Mouse (Mus musculus) intestine, postnatal 0 days (tissue): Measurements from ENCODE around the gene Mag. TPM values are rescaled to one million over a fixed set of nuclear protein-coding genes. Genes with fewer than 3 reads are reported as not detected.

Experiments
- ATAC-seq: fragments of 200-750 bp; cut with Nextera tagmentation; 2 replicates; pipeline ENCODE4 v1.8.0; 2017; ENCODE audit warnings: mild to moderate bottlenecking, moderate TSS enrichment, moderate library complexity
- H3K27ac ChIP-seq: fragments of 300-500 bp; sonication (generic); 2 replicates; pipeline ENCODE4 v1.5.1; 2014; ENCODE audit warnings: mild to moderate bottlenecking, low read depth, low read length, moderate library complexity
- H3K27me3 ChIP-seq: fragments of 300-500 bp; sonication (generic); replicated peaks from 2 replicates; pipeline ENCODE4 v1.6.1; 2014; ENCODE audit warnings: low read length, mixed read lengths; ENCODE audit not compliant: control insufficient read depth, insufficient read depth
- H3K36me3 ChIP-seq: fragments of 300-500 bp; sonication (generic); 2 replicates; pipeline ENCODE4 v1.6.1; 2014; ENCODE audit warnings: mild to moderate bottlenecking, moderate library complexity; ENCODE audit not compliant: control insufficient read depth, insufficient read depth
- H3K4me1 ChIP-seq: fragments of 300-500 bp; sonication (generic); replicated peaks from 2 replicates; pipeline ENCODE4 v1.6.1; 2014; ENCODE audit warnings: antibody characterized with exemption, low read length, mixed read lengths; ENCODE audit not compliant: control insufficient read depth, insufficient read depth
- H3K4me2 ChIP-seq: fragments of 300-500 bp; sonication (generic); replicated peaks from 2 replicates; pipeline ENCODE4 v1.6.1; 2014; ENCODE audit warnings: low read depth, mild to moderate bottlenecking, moderate library complexity
- H3K4me3 ChIP-seq: fragments of 300-500 bp; sonication (generic); 2 replicates; pipeline ENCODE4 v1.5.1; 2014; ENCODE audit warnings: low read depth, low read length
- H3K9ac ChIP-seq: fragments of 300-500 bp; sonication (generic); 2 replicates; pipeline ENCODE4 v1.6.1; 2014; ENCODE audit warnings: mild to moderate bottlenecking, low read depth, low read length
- H3K9me3 ChIP-seq: fragments of 300-500 bp; sonication (generic); 2 replicates; pipeline ENCODE4 v1.6.1; 2016; ENCODE audit warnings: mixed run types; ENCODE audit not compliant: control insufficient read depth
- CTCF ChIP-seq: sonication (generic); IDR thresholded peaks from 2 replicates; pipeline ENCODE4 v1.5.1; 2016; ENCODE audit warnings: low read depth, mild to moderate bottlenecking, control low read depth, antibody characterized with exemption, moderate library complexity
- WGBS: fragments of 180-500 bp; shearing (Covaris S2); extraction: QIAGEN DNeasy Blood & Tissue Kit; methylation state at CpG from one replicate; pipeline ENCODE4 v1.1.7; 2014; 5-methylcytosine and 5-hydroxymethylcytosine counted together
- polyA plus RNA-seq: library from polyadenylated mRNA; unstranded; fragments of >200 nt; fragmentation: Nextera tagmentation; extraction: Ambion mirVana; gene quantifications from 2 replicates; pipeline ENCODE4 v1.2.1, GENCODE M21; 2015

Mag gene
- polyA plus RNA-seq, 1 experiment from 2014 or later, result 0.18 TPM

GRCm38 (mm10) chr7:30920217-30920616 lies 5.5 kb upstream of the Mag start:
- no peak overlapping the region for H3K27ac ChIP-seq
- H3K4me1 ChIP-seq, result no peaks in the 10 kb centered on the region
- WGBS, result 72% methylated on average over 3 of the region's 3 CpGs
- no peaks in the 10 kb centered on the region for H3K9me3 ChIP-seq
- H3K4me3 ChIP-seq, result no peak overlapping the region
- no peak for TF ChIP-seq CTCF
- ATAC-seq, result peak; percentile 34; the same call in 1 of the 2 replicates
- H3K27me3 ChIP-seq, result no peaks in the 10 kb centered on the region
- H3K36me3 ChIP-seq, result no peaks in the 10 kb centered on the region
- no peak overlapping the region for H3K4me2 ChIP-seq
- H3K9ac ChIP-seq, result no peak overlapping the region

GRCm38 (mm10) chr7:30917219-30917618 lies 2.5 kb upstream of the Mag start:
- WGBS, result 35% methylated on average over 4 of the region's 4 CpGs
- Histone ChIP-seq H3K27me3 (no peaks in the 10 kb centered on the region), H3K4me1 (no peaks in the 10 kb centered on the region), H3K9me3 (no peaks in the 10 kb centered on the region), H3K4me2 (no peak overlapping the region), H3K9ac (no peak overlapping the region), H3K27ac (no peak overlapping the region), H3K36me3 (no peaks in the 10 kb centered on the region), H3K4me3 (no peak overlapping the region)
- TF ChIP-seq CTCF, result no peak
- no peak for ATAC-seq

- H3K4me2 ChIP-seq, result no peak overlapping the region
- no peaks in the 10 kb centered on the region for H3K27me3 ChIP-seq
- no peak for ATAC-seq
- no peaks in the 10 kb centered on the region for H3K4me1 ChIP-seq
- no peak overlapping the region for H3K27ac ChIP-seq
- H3K36me3 ChIP-seq, result no peaks in the 10 kb centered on the region
- WGBS, result 29% methylated on average over 6 of the region's 6 CpGs
- no peak for TF ChIP-seq CTCF
- no peak overlapping the region for H3K9ac ChIP-seq
- H3K4me3 ChIP-seq, result no peak overlapping the region
- H3K9me3 ChIP-seq, result no peaks in the 10 kb centered on the region
Measured at GRCm38 (mm10) chr7:30916713-30917112, 2.0 kb upstream of the Mag start.

DNA sequence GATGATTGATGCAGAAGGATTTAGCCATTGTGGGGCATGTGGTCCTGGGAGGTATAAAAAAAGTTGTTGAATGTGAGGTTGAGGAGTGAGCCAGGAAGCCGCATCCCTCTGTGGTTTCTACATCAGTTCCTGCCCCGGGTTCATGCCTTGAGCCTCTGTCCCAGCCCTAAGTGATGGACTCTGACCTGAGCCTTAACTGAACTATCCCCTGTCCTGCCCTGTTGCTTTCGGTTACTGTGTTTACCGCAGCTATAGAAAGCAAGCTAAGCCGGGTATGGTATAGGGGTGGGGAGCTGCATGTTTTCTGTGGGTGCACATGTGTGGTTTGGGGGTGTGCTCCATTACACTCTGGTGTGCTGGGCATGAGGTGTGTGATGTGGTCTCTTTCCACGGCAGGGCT lies 4.9 kb downstream of the Mag start:
- H3K4me1 ChIP-seq, result 0 out of 2 replicates have a peak, but pooled peaks cover 2% of the 10 kb centered on the region
- no peak overlapping the region for H3K4me2 ChIP-seq
- no peaks in the 10 kb centered on the region for H3K36me3 ChIP-seq
- no peaks in the 10 kb centered on the region for H3K27me3 ChIP-seq
- 44% methylated on average over 6 of the region's 6 CpGs for WGBS
- no peak overlapping the region for H3K27ac ChIP-seq
- no peak overlapping the region for H3K9ac ChIP-seq
- ATAC-seq, result no peak
- no peak for TF ChIP-seq CTCF
- no peaks in the 10 kb centered on the region for H3K9me3 ChIP-seq
- H3K4me3 ChIP-seq, result no peak overlapping the region

- Histone ChIP-seq H3K27me3 (no peaks in the 10 kb centered on the region), H3K4me3 (peak overlapping the region; percentile 11), H3K9ac (no peak overlapping the region; the same call in 1 of the 2 replicates), H3K27ac (no peak overlapping the region), H3K4me2 (peak overlapping the region; percentile 56), H3K9me3 (no peaks in the 10 kb centered on the region), H3K4me1 (0 out of 2 replicates have a peak, but pooled peaks cover 2% of the 10 kb centered on the region), H3K36me3 (no peaks in the 10 kb centered on the region)
- 24% methylated on average over 17 of the region's 17 CpGs for WGBS
- ATAC-seq, result no peak
- no peak for TF ChIP-seq CTCF
Measured at GRCm38 (mm10) chr7:30908992-30909431, 5.7 kb downstream of the Mag start.

DNA sequence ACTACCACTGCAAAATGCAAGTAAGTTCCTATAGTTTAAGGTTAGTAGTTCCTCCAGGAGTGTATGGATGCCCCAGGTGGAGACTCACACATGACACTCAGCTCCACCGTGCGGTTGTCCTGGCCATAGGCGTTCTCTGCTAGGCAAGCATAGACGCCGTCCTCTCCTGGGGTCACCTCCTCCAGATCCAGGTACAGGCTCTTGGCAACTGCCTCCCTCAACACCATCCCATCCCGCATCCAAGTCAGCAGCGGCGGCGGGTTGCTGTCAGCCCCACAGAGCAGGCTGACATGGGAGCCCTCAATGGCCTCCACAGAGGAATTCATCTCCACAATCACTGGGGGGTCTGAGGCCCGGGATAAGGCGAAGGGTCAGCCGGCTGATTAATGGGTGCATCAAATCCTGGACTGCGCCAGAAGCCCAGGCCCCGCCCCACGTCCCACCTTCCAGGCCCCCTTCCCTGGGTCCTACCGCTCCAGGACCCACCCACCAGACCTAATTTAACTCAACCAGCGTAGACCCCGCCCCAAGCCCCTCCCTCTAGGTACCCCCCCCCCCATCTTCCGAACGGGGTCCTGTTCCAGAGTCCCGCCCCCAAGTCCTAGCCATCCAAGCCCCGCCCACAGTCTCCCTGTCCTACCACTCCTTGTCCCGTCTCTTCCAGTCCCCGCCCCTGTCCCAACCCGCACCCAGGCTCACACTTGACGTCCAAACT lies 6.2 kb downstream of the Mag start:
- Histone ChIP-seq H3K36me3 (no peaks in the 10 kb centered on the region), H3K27ac (no peak overlapping the region), H3K9me3 (no peaks in the 10 kb centered on the region), H3K27me3 (no peaks in the 10 kb centered on the region), H3K4me1 (0 out of 2 replicates have a peak, but pooled peaks cover 2% of the 10 kb centered on the region), H3K9ac (no peak overlapping the region; the same call in 1 of the 2 replicates), H3K4me2 (peak overlapping the region; percentile 56), H3K4me3 (peak overlapping the region; percentile 11)
- WGBS, result 3% methylated on average over 24 of the region's 26 CpGs
- peak; percentile 54 for ATAC-seq
- 0 out of 2 replicates have a peak, but pooled peaks have one; percentile 12 for TF ChIP-seq CTCF
